Mouse (Mus musculus) limb, embryonic 11.5 days (tissue): ENCODE measurements around the gene C2cd5. TPM values are rescaled to one million over a fixed set of nuclear protein-coding genes. Genes with fewer than 3 reads are reported as not detected.

Experiments
- ATAC-seq: fragments of 200-750 bp; cut with Nextera tagmentation; 2 replicates; pipeline ENCODE4 v1.8.0; 2017; ENCODE audit warnings: low read depth; ENCODE audit not compliant: insufficient number of reproducible peaks, low FRiP score, low TSS enrichment
- DNase-seq: peaks from one replicate; pipeline ENCODE4 v3.0.0-alpha.2; 2015; ENCODE audit warnings: low spot score
- H3K27ac ChIP-seq: fragments of 300-500 bp; sonication (generic); replicated peaks from 2 replicates; pipeline ENCODE4 v1.5.1; 2014; ENCODE audit warnings: low read depth, mild to moderate bottlenecking, low read length
- H3K27me3 ChIP-seq: fragments of 300-500 bp; sonication (generic); 2 replicates; pipeline ENCODE4 v1.6.1; 2014; ENCODE audit warnings: mild to moderate bottlenecking, low read length, mixed read lengths; ENCODE audit not compliant: control insufficient read depth, insufficient read depth
- H3K36me3 ChIP-seq: fragments of 300-500 bp; sonication (generic); 2 replicates; pipeline ENCODE4 v1.6.1; 2014; ENCODE audit warnings: mild to moderate bottlenecking, low read length, moderate library complexity, mixed read lengths; ENCODE audit not compliant: control insufficient read depth, insufficient read depth
- H3K4me1 ChIP-seq: fragments of 300-500 bp; sonication (generic); 2 replicates; pipeline ENCODE4 v1.6.1; 2014; ENCODE audit warnings: low read length, mixed read lengths; ENCODE audit not compliant: control insufficient read depth, insufficient read depth
- H3K4me2 ChIP-seq: fragments of 300-500 bp; sonication (generic); 2 replicates; pipeline ENCODE4 v1.6.1; 2014; ENCODE audit warnings: low read depth, mild to moderate bottlenecking, moderate library complexity; ENCODE audit not compliant: severe bottlenecking
- H3K4me3 ChIP-seq: fragments of 300-500 bp; sonication (generic); 2 replicates; pipeline ENCODE4 v1.5.1; 2014; ENCODE audit warnings: low read depth, low read length
- H3K9ac ChIP-seq: fragments of 300-500 bp; sonication (generic); 2 replicates; pipeline ENCODE4 v1.6.1; 2014; ENCODE audit warnings: mild to moderate bottlenecking, low read length
- H3K9me3 ChIP-seq: fragments of 300-500 bp; sonication (generic); 2 replicates; pipeline ENCODE4 v1.6.1; 2016; ENCODE audit warnings: low read length; ENCODE audit not compliant: control insufficient read depth
- WGBS: fragments of 180-500 bp; shearing (Covaris S2); extraction: QIAGEN DNeasy Blood & Tissue Kit; methylation state at CpG from one replicate; pipeline ENCODE4 v1.1.7; 2014; 5-methylcytosine and 5-hydroxymethylcytosine counted together
- polyA plus RNA-seq: library from polyadenylated mRNA; unstranded; fragments of >200 nt; fragmentation: Nextera tagmentation; extraction: Ambion mirVana; gene quantifications from 2 replicates; pipeline ENCODE4 v1.2.1, GENCODE M21; 2014

C2cd5 gene
- polyA plus RNA-seq, 1 experiment from 2014 or later: 29.2 TPM

DNA sequence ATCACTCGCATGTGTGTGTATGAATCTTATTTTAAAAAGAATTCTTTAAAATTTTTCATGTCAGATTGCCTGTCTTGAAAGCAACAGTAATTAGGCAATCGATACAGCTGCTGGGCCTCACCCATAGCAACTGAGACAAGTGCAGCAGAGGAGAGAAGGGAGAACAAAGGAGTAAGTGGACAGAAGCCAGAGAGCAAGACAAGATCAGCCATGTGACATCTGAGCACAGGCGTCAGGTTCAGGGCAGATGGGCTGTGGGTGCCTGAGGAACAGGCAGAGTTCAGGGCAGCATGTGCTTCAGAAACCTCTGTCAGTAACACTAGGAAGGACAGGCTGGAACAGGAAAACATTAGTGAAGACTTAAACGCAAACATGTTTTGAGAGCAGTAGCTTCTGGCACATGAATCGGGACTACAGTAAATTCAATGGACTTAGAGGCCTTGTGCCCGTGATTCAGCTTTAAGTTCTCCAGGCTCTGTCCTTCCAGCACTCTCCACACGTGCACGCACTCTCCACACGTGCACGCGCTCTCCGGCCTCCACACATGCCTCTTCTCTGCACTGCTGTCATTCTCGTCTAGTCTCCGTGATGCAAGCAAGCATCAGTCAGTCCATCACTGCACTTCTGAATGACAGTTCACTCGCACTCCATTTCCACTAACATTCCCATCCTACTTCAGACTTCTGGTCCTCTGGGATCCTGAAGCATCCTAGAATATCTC lies 52.2 kb downstream of the C2cd5 start:
- no peak overlapping the region for H3K4me3 ChIP-seq
- H3K4me2 ChIP-seq: no peak overlapping the region
- ATAC-seq (no peak), DNase-seq (no peak)
- peaks cover 4% of the 10 kb centered on the region; the same call in 1 of the 2 replicates for H3K36me3 ChIP-seq
- no peak overlapping the region for H3K27ac ChIP-seq
- 88% methylated on average over 15 of the region's 15 CpGs for WGBS
- no peaks in the 10 kb centered on the region for H3K9me3 ChIP-seq
- no peak overlapping the region for H3K9ac ChIP-seq
- no peaks in the 10 kb centered on the region for H3K4me1 ChIP-seq
- no peaks in the 10 kb centered on the region for H3K27me3 ChIP-seq

- no peak overlapping the region for H3K4me2 ChIP-seq
- no peak for DNase-seq
- no peak overlapping the region for H3K9ac ChIP-seq
- H3K36me3 ChIP-seq: no peaks in the 10 kb centered on the region
- no peak for ATAC-seq
- H3K4me3 ChIP-seq: no peak overlapping the region
- WGBS: 91% methylated on average over 6 of the region's 6 CpGs
- no peak overlapping the region for H3K27ac ChIP-seq
- H3K4me1 ChIP-seq: no peaks in the 10 kb centered on the region
- H3K9me3 ChIP-seq: no peaks in the 10 kb centered on the region
- no peaks in the 10 kb centered on the region for H3K27me3 ChIP-seq
Measured at GRCm38 (mm10) chr6:143041578-143041977, 58.4 kb downstream of the C2cd5 start.

GRCm38 (mm10) chr6:143035261-143035660 lies 64.7 kb downstream of the C2cd5 start:
- Histone ChIP-seq H3K27ac (no peak overlapping the region), H3K4me1 (no peaks in the 10 kb centered on the region), H3K9ac (no peak overlapping the region), H3K4me3 (no peak overlapping the region), H3K9me3 (no peaks in the 10 kb centered on the region), H3K27me3 (no peaks in the 10 kb centered on the region), H3K4me2 (no peak overlapping the region), H3K36me3 (peaks cover 3% of the 10 kb centered on the region; the same call in 1 of the 2 replicates)
- ATAC-seq: no peak
- WGBS: 65% methylated on average over 4 of the region's 4 CpGs
- no peak for DNase-seq

- Histone ChIP-seq H3K36me3 (peaks cover 4% of the 10 kb centered on the region; the same call in 1 of the 2 replicates), H3K27me3 (no peaks in the 10 kb centered on the region), H3K4me3 (no peak overlapping the region), H3K4me1 (no peaks in the 10 kb centered on the region), H3K4me2 (no peak overlapping the region), H3K9ac (no peak overlapping the region), H3K27ac (no peak overlapping the region), H3K9me3 (no peaks in the 10 kb centered on the region)
- DNase-seq: no peak
- no peak for ATAC-seq
- 89% methylated on average over 2 of the region's 2 CpGs for WGBS
Measured at GRCm38 (mm10) chr6:143034503-143034902, 65.4 kb downstream of the C2cd5 start.

DNA sequence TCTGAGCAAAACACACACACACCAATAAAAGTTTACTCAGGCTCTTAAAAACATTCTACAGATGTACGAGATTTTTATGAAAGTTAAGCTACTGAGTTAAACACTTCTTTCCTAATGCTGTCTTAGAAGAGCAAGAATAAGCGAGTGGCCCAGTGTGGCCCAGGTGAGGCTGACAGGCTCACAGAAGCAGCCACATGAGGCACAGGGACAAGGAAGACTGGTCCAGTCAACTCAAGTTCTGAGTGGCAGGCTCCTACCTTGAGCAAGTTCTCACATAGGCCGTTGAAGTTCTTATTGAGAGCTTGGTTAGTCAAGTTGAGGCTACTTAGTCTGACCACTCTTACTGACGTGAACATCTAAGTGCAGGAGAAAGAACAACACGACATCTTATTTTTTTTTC lies 69.4 kb downstream of the C2cd5 start:
- H3K36me3 ChIP-seq: peaks cover 5% of the 10 kb centered on the region
- H3K27me3 ChIP-seq: no peaks in the 10 kb centered on the region
- no peak overlapping the region for H3K27ac ChIP-seq
- H3K9me3 ChIP-seq: no peaks in the 10 kb centered on the region
- ATAC-seq: no peak
- H3K4me1 ChIP-seq: no peaks in the 10 kb centered on the region
- 91% methylated on average over 5 of the region's 5 CpGs for WGBS
- DNase-seq: no peak
- H3K4me3 ChIP-seq: no peak overlapping the region
- no peak overlapping the region for H3K9ac ChIP-seq
- no peak overlapping the region for H3K4me2 ChIP-seq

DNA sequence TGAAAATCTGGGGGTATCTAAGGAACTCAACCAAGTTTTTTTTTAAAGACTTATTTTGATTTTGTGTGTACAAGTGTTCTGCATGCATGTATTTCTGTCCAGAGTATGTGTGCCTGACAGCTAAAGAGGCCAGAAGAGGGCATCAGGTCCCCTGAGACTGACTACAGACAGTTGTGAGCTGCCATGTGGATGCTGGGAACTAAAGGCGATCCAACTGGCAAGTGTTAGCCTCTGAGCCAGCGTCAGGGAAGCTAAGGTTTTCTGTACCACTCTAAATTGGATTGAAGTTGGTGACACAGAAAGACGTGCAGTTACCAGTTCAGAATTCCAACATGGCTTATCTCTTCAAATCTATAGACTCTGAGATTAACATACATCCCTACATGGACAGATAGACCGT lies 72.0 kb downstream of the C2cd5 start:
- H3K4me1 ChIP-seq: no peaks in the 10 kb centered on the region
- no peak overlapping the region for H3K27ac ChIP-seq
- no peak overlapping the region for H3K9ac ChIP-seq
- no peak overlapping the region for H3K4me2 ChIP-seq
- no peak overlapping the region for H3K4me3 ChIP-seq
- no peaks in the 10 kb centered on the region for H3K27me3 ChIP-seq
- no peaks in the 10 kb centered on the region for H3K9me3 ChIP-seq
- H3K36me3 ChIP-seq: peaks cover 5% of the 10 kb centered on the region
- WGBS: 90% methylated on average over 4 of the region's 4 CpGs
- DNase-seq (no peak), ATAC-seq (no peak)

GRCm38 (mm10) chr6:143027402-143027801 lies 72.5 kb downstream of the C2cd5 start:
- Histone ChIP-seq H3K27me3 (no peaks in the 10 kb centered on the region), H3K9ac (no peak overlapping the region), H3K4me2 (no peak overlapping the region), H3K9me3 (no peaks in the 10 kb centered on the region), H3K4me1 (no peaks in the 10 kb centered on the region), H3K4me3 (no peak overlapping the region), H3K27ac (no peak overlapping the region), H3K36me3 (peaks cover 5% of the 10 kb centered on the region)
- DNase-seq (no peak), ATAC-seq (no peak)
- 89% methylated on average over 10 of the region's 10 CpGs for WGBS

GRCm38 (mm10) chr6:143023691-143024090 lies 76.2 kb downstream of the C2cd5 start:
- H3K27ac ChIP-seq: no peak overlapping the region
- no peaks in the 10 kb centered on the region for H3K36me3 ChIP-seq
- no peak overlapping the region for H3K4me3 ChIP-seq
- no peak for ATAC-seq
- H3K9me3 ChIP-seq: no peaks in the 10 kb centered on the region
- DNase-seq: no peak
- no peaks in the 10 kb centered on the region for H3K4me1 ChIP-seq
- H3K9ac ChIP-seq: no peak overlapping the region
- H3K4me2 ChIP-seq: no peak overlapping the region
- 85% methylated on average over 6 of the region's 6 CpGs for WGBS
- no peaks in the 10 kb centered on the region for H3K27me3 ChIP-seq

- DNase-seq: no peak
- Histone ChIP-seq H3K36me3 (no peaks in the 10 kb centered on the region; the same call in 1 of the 2 replicates), H3K27me3 (no peaks in the 10 kb centered on the region), H3K9me3 (no peaks in the 10 kb centered on the region), H3K27ac (no peak overlapping the region), H3K4me1 (no peaks in the 10 kb centered on the region), H3K4me2 (no peak overlapping the region), H3K4me3 (no peak overlapping the region), H3K9ac (no peak overlapping the region)
- ATAC-seq: no peak
- WGBS: 86% methylated on average over 8 of the region's 8 CpGs
Measured at GRCm38 (mm10) chr6:143021756-143022155, 78.2 kb downstream of the C2cd5 start.
